Mouse (Mus musculus): ENCODE data around the gene Tmem231.

DNA sequence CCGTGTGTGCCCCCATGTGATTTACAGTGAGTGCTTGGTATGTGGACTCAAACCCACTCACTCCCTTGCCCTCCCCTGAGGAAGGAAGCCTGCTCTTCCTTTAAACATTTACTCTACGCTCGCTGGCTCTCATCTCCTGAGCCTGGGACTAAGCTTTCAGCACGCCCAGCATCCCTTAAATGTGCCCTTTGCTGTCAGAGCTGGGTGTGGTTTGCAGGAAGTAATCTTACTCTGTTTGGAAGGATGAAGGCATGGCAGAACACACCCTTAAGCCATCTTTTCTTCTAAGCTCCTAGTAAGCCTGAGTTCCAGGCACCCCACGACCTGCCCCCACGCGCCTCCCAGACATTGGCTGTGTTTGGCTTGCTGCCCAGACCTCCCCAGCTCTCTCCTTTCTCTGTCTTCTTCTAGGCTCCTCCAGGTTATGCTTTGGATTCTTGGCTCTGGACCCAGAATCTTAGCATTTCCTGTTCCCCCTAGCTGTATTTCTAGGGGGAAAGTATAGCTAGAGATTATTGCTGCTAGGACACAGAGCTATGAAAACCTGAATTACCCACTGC lies 45.5 kb downstream of the Tmem231 start:
- TF ChIP-seq CTCF (IDR thresholded peaks at IDR 0.05; ENCODE audit: low read depth): no peak
- TF ChIP-seq EP300 (IDR thresholded peaks at IDR 0.05; ENCODE audit: low read depth): no peak

Measured in heart, postnatal 0 days (tissue).